Mouse (Mus musculus) liver, postnatal 0 days (tissue): ENCODE results near the gene Rprd2.

Experiments used
- CTCF ChIP-seq: sonication (generic); IDR thresholded peaks from 2 replicates; pipeline ENCODE4 v1.5.1; 2016; ENCODE audit warnings: antibody characterized with exemption, low read depth
- EP300 ChIP-seq: IDR thresholded peaks from 2 replicates; pipeline ENCODE4 v1.6.1; 2016; ENCODE audit warnings: antibody characterized with exemption, low read depth, mild to moderate bottlenecking

DNA sequence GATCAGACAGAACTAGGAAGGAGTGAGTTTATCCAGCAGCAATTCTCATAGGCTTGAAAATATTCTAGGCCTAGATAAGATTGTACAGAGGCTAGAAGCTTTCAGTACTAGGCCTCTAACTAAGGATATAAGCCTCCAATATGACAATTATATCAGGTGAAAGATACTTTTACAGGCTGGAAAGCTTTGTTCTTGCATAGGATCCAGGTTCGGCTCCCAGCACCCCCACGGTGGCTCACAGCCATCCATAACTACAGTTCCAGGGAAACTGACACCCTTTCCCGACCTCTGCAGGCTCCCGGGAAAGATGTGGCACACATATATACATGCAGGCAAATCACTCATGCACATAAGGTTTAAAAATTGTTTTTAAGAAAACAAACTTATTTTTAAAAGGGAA, 14.8 kb downstream of the Rprd2 start:
- no peak for TF ChIP-seq EP300
- TF ChIP-seq CTCF, result no peak
